Mouse (Mus musculus) hindbrain, postnatal 0 days (tissue): Measurements from ENCODE around the gene Lrmda. TPM values are rescaled to one million over a fixed set of nuclear protein-coding genes. Genes with fewer than 3 reads are reported as not detected.

Source experiments
- ATAC-seq: fragments of 200-750 bp; cut with Nextera tagmentation; 2 replicates; pipeline ENCODE4 v1.8.0; 2017; ENCODE audit warnings: mild to moderate bottlenecking, moderate TSS enrichment, moderate library complexity
- DNase-seq: peaks from one replicate; pipeline ENCODE4 v3.0.0-alpha.2; 2015; ENCODE audit warnings: low spot score
- H3K27ac ChIP-seq: fragments of 300-500 bp; sonication (generic); 2 replicates; pipeline ENCODE4 v1.5.1; 2014; ENCODE audit warnings: mild to moderate bottlenecking
- H3K27me3 ChIP-seq: fragments of 300-500 bp; sonication (generic); 2 replicates; pipeline ENCODE4 v1.6.1; 2014; ENCODE audit warnings: low read length, mixed read lengths; ENCODE audit not compliant: insufficient read depth
- H3K36me3 ChIP-seq: fragments of 300-500 bp; sonication (generic); 2 replicates; pipeline ENCODE4 v1.6.1; 2014; ENCODE audit warnings: low read length, mixed read lengths; ENCODE audit not compliant: insufficient read depth
- H3K4me1 ChIP-seq: fragments of 300-500 bp; sonication (generic); 2 replicates; pipeline ENCODE4 v1.6.1; 2014; ENCODE audit warnings: antibody characterized with exemption, low read length, mixed read lengths; ENCODE audit not compliant: insufficient read depth
- H3K4me2 ChIP-seq: fragments of 300-500 bp; sonication (generic); 2 replicates; pipeline ENCODE4 v1.6.1; 2014; ENCODE audit warnings: low read depth, mild to moderate bottlenecking, low read length, moderate library complexity, mixed read lengths
- H3K4me3 ChIP-seq: fragments of 300-500 bp; sonication (generic); 2 replicates; pipeline ENCODE4 v1.5.1; 2014; ENCODE audit warnings: low read length
- H3K9ac ChIP-seq: fragments of 300-500 bp; sonication (generic); replicated peaks from 2 replicates; pipeline ENCODE4 v1.6.1; 2014; ENCODE audit warnings: mild to moderate bottlenecking, low read length, moderate library complexity, mixed read lengths
- H3K9me3 ChIP-seq: fragments of 300-500 bp; sonication (generic); 2 replicates; pipeline ENCODE4 v1.6.1; 2016; ENCODE audit warnings: low read length, mixed read lengths
- CTCF ChIP-seq: IDR thresholded peaks from 2 replicates; pipeline ENCODE4 v1.5.1; 2016; ENCODE audit warnings: antibody characterized with exemption, control low read depth, low read depth
- WGBS: fragments of 180-500 bp; shearing (Covaris S2); extraction: QIAGEN DNeasy Blood & Tissue Kit; methylation state at CpG from one replicate; pipeline ENCODE4 v1.1.7; 2014; 5-methylcytosine and 5-hydroxymethylcytosine counted together
- polyA plus RNA-seq: library from polyadenylated mRNA; unstranded; fragments of >200 nt; fragmentation: Nextera tagmentation; extraction: Ambion mirVana; gene quantifications from 2 replicates; pipeline ENCODE4 v1.2.1, GENCODE M21; 2015
- total RNA-seq: library from RNA; depleted of rRNA; stranded (reverse); fragments of >200 nt; gene quantifications from 2 replicates; pipeline ENCODE4 v1.2.3, GENCODE M21; 2014

Gene Lrmda
- total and polyA plus RNA-seq, 2 experiments from 2014 or later, result 0.21 to 0.53 TPM

DNA sequence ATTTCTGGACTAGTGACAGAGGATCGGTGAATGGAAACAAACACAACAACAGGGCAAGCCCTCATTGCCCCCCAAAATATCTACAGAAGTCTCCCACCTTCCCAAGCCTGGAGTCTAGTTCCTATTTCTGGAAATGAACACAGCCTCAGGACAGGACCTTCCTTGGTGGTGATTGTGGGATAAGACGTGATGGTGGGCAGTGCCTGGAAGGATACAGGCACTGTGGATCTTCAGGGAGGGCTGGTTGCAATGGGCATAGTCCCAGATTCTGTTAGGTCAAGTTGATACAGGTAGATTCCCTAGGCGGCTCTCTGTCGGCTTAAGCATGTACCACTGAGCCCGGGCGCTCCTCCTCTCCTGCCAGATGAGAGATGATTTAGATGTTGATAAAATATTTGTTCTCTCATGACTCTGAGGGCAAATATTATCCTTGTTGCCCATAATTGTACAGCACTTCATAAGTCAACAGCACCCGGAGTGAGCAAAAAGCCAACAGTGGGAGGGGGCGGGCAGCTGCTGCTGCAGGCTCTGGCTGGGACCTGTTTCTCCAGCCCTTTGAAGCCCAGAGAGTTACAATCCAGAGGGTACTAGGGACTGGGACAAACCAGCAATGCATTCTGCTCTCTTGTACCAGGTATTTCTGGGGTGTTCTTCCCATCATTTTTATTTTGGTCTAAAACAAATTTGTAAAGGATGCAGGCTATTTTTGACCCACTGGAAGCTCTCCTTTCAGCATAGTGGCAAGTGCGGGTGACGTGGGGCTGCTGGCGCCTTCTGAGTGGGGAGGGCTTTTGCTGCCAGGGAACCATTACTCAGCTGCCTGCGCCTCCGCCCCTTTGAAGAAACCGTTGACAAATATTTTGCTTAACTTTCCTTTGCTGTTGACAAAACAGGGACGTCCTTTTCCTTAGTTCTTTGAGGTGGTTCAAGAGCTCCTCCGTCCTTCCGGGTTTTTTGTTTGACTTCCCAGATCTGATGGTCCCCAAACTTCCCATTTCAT, 630.8 kb downstream of the Lrmda start:
- Histone ChIP-seq H3K9me3 (no peaks in the 10 kb centered on the region), H3K27ac (no peak overlapping the region), H3K4me3 (no peak overlapping the region), H3K4me1 (no peaks in the 10 kb centered on the region), H3K27me3 (no peaks in the 10 kb centered on the region), H3K9ac (no peak overlapping the region), H3K36me3 (no peaks in the 10 kb centered on the region), H3K4me2 (no peak overlapping the region)
- 60% methylated on average over 17 of the region's 17 CpGs for WGBS
- ATAC-seq (no peak), DNase-seq (no peak)
- no peak for TF ChIP-seq CTCF

DNA sequence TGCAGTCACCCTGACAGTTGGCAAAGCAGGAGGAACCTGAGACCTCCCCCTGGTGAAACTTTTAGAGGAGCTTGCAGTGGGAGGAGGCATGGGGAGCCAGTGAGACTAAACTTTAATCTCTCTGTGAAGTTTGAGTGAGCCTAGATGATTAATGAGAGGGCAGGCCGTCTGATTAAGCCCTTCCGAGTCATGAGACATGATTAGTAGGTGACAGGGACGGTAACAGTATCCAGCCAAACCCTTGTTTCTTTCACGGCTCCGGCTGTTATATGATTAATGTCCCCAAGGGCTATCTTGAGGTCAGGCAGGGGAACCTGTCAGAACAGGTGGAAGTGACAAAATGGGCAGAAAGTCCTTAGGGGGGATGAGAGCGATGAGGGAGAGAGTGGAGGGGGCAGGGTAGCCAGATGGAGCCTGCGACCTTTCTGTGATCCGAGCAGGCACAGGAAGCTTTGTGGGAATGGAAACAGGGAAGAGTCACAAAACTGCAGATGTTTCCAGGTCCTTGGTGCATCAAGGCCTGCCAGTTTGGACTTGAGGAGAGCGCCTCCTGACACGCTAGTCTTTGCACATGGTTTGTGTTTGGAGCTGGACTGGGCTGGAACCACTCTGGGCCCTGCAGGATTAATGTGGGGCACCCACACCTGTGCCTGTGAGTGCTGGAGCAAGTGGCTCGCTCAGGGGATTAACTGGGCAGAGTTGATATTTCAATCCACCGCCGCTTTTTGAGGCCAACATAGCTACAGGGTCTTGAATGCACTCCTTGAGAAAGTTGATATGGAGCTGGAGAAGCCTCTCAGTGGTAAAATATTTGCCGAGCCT, 631.8 kb downstream of the Lrmda start:
- no peak overlapping the region for H3K9ac ChIP-seq
- no peak overlapping the region for H3K4me3 ChIP-seq
- no peaks in the 10 kb centered on the region for H3K27me3 ChIP-seq
- H3K36me3 ChIP-seq, result no peaks in the 10 kb centered on the region
- no peak for DNase-seq
- no peak overlapping the region for H3K27ac ChIP-seq
- ATAC-seq, result no peak
- no peak overlapping the region for H3K4me2 ChIP-seq
- TF ChIP-seq CTCF, result no peak
- H3K9me3 ChIP-seq, result no peaks in the 10 kb centered on the region
- no peaks in the 10 kb centered on the region for H3K4me1 ChIP-seq
- WGBS, result 50% methylated on average over 14 of the region's 14 CpGs

DNA sequence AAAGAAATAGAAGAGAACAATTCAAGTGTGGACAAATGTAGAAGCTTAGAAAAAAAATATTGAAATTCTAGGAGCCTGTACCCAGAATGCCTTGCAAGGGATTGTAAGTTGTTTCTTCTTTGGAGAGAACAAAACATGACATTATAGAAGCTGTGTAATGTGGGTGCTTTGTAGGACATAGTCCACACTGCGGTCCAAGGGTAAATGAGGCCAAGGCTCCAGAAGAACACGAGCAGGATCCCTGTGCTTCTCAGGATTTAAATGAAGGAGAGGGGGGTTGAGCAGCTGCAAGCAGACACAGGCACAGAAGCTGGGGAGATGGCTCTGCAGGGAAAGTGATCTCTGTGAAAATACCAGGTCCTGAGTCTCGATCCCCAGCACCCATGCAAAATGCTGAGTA, 643.0 kb downstream of the Lrmda start:
- Histone ChIP-seq H3K9me3 (no peaks in the 10 kb centered on the region), H3K27ac (no peak overlapping the region), H3K27me3 (0 out of 2 replicates have a peak, but pooled peaks cover 4% of the 10 kb centered on the region), H3K9ac (no peak overlapping the region), H3K4me1 (no peaks in the 10 kb centered on the region), H3K4me3 (no peak overlapping the region), H3K36me3 (no peaks in the 10 kb centered on the region), H3K4me2 (no peak overlapping the region)
- 78% methylated on average over 3 of the region's 3 CpGs for WGBS
- DNase-seq (no peak), ATAC-seq (no peak)
- TF ChIP-seq CTCF, result no peak

DNA sequence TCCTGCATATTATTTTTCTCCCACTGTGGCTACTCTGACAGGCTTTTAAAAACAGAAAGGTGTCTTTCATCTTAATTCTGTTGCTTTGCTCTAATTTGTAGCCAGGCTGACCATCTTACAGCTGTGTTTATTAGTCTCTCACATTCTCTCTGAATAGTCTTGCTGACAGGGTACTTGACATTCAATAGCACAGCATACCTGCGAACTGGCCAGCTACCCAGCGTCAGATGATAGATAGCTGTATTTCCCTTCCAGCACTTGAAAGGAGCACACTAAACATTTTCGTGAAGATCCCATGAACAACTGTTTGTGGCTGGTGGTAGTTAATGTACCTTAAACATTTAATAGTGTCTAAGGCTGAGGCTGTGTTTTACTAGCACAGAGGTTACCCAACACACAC, 646.9 kb downstream of the Lrmda start:
- Histone ChIP-seq H3K9ac (no peak overlapping the region), H3K27me3 (no peaks in the 10 kb centered on the region), H3K4me1 (no peaks in the 10 kb centered on the region), H3K36me3 (no peaks in the 10 kb centered on the region), H3K4me2 (no peak overlapping the region), H3K4me3 (no peak overlapping the region), H3K27ac (no peak overlapping the region), H3K9me3 (no peaks in the 10 kb centered on the region)
- 86% methylated on average over 3 of the region's 3 CpGs for WGBS
- ATAC-seq (no peak), DNase-seq (no peak)
- no peak for TF ChIP-seq CTCF

DNA sequence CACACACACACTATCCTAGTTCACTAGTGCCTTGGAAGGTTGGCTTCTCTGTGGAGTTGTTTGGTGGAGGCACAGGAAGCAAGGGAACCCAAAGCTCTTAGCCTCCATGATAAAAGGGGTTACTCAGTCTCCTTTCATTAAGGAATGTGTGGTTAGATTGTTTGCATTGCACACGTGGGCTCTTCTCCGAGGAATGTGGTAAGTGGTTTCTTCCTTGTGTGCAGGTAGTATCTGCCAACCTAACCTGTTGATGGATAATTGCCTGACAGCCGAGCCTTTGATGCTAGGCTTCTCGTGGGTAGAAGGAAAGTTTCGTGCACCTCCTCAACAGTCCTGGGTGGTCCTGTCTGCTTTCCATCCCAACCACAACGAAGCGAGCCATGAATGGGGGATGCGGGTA, 648.8 kb downstream of the Lrmda start:
- H3K27ac ChIP-seq, result no peak overlapping the region
- no peaks in the 10 kb centered on the region for H3K27me3 ChIP-seq
- H3K36me3 ChIP-seq, result no peaks in the 10 kb centered on the region
- no peak overlapping the region for H3K4me2 ChIP-seq
- no peaks in the 10 kb centered on the region for H3K4me1 ChIP-seq
- H3K9me3 ChIP-seq, result no peaks in the 10 kb centered on the region
- DNase-seq, result no peak
- 64% methylated on average over 8 of the region's 8 CpGs for WGBS
- no peak overlapping the region for H3K9ac ChIP-seq
- TF ChIP-seq CTCF, result no peak
- H3K4me3 ChIP-seq, result no peak overlapping the region
- ATAC-seq, result no peak

DNA sequence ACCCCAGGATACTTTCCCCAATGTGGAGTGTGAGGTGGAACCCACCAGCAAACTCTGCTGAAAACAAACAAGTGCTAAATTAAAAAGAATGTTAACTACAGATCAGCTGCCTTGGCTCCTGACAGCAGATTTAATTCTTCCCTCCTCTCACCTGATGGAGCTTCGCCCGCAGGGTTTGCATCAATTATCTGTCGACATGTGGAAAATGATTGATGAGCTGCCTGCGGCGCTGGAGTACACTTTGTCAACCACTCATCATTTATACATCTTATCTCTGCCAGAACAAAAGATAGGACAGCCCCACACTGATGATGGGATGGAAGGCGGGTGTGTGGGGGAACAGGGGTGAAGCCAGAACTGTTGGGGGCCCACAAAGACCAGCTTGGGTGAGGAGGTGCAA, 649.2 kb downstream of the Lrmda start:
- H3K27ac ChIP-seq, result no peak overlapping the region
- ATAC-seq (no peak), DNase-seq (peak; percentile 30)
- H3K36me3 ChIP-seq, result no peaks in the 10 kb centered on the region
- WGBS, result 62% methylated on average over 6 of the region's 6 CpGs
- H3K9me3 ChIP-seq, result no peaks in the 10 kb centered on the region
- TF ChIP-seq CTCF, result no peak
- H3K4me3 ChIP-seq, result no peak overlapping the region
- H3K9ac ChIP-seq, result no peak overlapping the region
- H3K4me1 ChIP-seq, result no peaks in the 10 kb centered on the region
- H3K4me2 ChIP-seq, result no peak overlapping the region
- no peaks in the 10 kb centered on the region for H3K27me3 ChIP-seq
